Mouse (Mus musculus): ENCODE measurements around the gene Slc46a3.

The Slc46a3 gene

DNA sequence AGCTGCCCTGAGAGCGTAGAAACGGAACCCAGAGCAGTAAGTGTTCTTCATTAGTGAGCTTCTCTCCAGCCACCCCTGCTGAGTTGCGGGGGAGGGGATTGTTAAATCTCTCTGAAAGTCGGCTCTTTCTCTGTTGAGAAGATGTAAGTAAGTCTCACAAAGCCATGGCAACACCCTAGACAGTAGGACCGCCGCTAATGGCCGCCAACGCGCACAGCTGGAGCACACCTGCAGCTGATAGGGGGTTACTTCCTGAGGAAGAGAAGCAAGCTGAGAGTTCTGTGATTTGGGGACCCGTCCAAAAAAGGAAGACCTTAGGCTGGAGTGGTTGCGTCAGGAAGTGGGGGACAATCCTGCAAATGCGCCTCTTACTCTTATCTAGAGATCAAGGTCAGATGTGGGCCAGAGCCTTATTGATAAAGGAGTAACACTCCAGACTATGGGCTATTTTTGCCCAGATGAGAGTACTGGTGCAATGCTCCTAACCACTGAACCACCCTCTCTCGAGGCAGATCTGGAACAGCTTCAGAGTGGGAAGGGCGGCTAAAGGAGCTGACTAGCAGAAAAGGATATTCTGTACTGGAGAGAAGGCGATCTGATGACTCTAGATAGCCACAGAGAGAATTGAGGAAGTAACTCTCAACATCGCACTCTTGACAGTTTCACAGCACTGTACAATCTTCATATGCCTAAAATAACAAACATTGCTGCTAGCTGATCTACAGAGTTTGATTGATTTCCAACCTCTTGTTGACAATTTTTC lies 1.0 kb upstream of the Slc46a3 start:
- DNase-seq = peak; percentile 34 to 51

DNA sequence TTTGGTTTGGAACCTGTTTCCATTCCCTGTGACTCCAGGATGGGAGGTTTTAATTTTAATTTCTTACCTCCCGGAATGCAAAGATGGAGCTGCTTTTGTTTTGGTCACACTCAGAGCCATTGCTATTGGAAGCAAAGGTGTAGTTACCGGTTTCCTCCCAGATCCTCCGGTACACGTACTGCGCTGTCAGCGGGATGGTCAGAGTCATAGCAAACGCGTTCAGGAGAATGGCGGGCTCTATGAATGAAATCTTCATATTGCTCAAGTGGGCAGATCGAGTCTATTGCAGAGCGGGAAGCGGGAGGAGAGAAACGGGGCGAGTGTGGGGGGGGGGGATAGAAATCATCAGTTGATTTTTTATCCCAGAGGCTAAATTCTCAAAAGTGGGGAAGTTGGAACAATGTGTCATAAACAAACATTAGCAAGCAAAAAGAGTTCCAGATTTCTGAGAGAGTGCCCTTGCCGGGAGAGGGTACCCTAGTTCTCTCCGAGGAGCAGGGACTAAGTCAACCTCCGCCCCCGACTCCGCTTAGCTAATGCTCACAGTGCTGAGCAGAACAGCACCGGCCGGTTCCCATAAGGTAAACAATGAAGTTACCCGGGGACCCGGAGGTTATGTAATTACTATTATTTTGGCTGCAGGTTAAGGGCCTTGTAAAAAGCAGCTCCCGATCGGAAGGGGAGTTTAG lies 705 bp downstream of the Slc46a3 start:
- DNase-seq = peak in 1 of 2 experiments; percentile 38

DNA sequence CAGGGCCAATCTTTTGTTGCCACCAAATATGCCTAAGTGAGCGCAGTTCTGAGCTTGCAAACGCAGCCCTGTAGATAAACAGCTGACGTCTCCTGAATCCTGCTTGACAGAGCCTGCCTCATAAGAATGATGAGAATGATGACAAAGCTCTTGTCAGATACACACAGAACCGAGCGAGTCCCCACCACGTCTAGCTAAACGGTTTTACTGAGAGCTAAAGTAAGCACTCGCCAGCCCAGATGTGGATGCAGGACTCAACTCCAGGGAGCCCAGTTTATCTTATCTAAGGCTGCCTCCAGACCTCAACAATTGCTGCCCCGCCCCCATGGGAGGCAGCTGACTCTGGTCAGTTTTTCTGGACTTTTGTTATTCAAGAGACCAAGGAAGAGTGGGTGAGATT lies 1.5 kb downstream of the Slc46a3 start:
- DNase-seq = no peak

DNA sequence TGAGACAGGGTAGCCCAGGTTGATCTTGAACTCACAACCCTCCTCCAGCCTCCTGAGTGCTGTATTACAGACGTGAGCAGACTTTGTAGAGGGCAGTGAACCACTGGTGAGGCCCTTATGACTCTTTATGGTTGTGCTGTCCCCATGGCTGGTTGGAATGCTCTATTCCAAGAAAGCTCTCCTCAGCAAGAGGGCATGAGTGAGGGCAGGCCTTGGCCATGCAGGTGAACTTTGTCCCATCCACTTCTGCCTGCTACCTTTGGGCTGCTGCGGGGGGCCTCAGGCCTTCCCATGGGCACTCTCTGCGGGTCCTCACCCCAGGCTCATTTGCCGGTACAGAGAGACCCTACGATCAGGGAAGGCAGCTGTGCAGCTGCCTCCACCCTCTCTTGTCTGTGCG lies 1.9 kb downstream of the Slc46a3 start:
- DNase-seq = no peak

DNA sequence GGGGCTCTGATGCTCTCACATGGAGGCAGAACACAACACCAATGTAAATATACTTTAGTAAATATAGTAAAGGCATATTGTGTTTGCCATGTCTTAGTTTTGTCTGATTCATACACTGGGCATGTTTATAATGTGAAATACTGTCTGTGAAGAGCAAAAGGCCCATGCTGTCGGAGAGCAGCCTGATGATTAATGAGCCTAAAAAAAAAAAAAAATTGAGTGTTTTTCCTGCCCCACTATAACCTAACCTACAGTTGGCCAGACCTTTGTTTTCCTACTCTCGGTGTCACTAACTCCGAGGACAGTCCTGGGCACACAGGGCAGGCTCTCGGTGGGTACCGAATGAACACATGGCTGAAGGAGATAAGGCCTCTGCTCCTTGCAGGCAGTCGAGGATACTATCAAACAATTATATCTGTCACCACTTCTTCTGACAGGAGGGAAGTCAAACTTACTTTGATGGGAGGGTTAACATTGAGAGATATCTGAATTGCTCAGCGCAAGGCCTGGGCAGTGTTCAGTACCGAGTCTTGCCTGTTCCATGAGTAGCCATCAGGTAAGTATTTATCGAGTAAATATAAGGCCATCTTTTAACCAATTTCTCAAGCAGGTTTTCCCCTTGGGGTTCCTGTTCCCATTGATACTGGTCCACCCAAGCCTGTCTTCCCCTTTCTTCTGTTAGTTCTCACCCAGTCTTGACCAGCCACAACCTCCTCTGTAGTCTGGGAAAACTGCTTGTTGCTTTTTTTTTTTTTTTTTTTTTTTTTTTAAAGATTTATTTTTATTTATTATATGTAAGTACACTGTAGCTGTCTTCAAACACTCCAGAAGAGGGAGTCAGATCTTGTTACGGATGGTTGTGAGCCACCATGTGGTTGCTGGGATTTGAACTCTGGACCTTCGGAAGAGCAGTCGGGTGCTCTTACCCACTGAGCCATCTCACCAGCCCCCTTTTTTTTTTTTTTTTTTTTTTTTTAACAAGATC lies 6.0 kb downstream of the Slc46a3 start:
- no peak for DNase-seq

DNA sequence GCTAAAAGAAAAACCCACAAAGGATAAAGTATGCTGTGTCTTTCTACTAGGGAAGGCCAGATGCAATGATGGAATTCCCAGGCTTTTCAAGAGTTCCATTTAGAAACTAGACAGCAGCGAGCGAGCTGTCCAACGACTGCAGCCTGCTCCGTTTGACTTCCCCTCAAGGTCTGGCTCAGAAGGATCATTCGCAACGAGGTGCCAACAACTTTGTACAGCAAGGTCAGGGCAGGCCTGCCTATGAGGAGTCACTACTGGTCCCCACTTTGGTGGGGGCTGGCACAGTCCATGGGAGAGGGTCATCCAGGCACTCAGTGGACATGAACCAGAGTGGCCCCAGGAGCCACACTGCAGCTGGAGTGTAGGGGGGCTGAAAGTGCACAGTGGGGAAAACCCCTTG lies 11.0 kb downstream of the Slc46a3 start:
- DNase-seq = no peak

DNA sequence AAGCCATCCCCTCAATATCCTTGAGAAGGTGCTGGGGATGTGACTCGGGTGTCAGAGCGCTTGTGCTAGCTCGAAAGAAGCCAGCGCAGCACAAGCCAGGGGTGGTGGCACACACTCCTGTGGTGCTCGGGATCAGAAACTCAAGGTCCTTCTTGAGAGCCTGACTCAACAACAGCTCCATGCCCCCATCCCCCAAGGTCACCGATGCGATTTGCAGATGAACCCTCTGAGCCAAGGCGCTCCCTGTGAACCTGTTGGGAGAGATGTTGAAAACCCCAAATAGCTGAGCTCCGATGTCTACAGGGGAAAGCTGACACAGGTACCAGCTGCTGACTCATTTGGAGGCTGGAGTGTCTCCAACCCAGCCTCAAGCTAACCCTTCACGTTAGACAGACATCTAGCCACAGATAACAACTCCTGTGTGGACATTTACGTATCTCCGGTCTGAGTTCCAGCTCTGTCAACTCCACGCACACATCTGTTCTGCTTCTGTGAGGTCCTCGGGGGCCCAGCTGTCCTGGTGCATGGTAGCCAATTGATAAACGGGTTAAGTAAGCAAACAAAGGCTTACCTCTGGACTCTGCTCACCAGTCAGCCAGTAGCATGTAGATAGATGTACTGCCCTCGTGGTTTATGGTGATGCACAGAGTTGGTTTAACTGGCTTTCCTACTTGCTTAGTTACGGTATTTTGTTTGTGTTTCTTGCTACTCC lies 14.5 kb downstream of the Slc46a3 start:
- DNase-seq = no peak

DNA sequence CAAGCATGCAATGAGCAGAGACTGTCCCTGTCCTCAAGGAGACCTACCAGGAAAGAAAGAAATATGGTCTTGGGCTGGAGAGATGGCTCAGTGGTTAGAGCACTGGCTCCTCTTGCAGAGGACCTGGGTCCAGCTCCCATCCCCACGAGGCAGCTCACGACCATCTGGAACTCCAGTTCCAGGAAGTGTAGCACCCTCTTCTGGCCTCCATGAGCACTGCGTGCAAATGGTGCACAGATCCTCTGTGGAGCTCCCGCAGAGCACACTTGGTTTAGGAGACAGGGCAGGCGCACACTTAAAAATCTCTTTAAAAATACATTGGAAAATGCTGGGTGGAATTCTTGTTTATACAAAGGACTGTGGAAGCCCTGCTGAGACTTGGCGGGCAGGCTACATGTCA lies 17.1 kb downstream of the Slc46a3 start:
- no peak for DNase-seq

DNA sequence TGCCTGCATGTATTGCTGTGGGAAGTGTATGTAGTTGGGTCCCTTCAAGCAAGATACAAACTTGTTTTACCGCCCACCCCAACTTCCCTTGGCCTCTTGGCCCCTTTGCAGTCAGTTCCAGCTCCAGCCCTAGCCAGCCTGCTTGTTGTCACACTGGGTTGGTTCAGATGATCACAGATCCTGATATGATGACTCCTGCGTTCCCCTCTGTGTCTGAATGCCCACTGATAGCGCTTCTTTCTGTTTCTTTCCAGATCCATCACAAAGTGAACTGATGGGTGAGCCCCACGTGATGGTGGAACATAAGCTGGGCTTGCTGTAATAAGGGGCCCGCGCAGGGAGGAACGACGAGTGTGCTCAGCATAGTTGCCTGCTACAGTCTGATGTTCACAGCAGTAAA lies 19.4 kb downstream of the Slc46a3 start:
- no peak for DNase-seq

DNA sequence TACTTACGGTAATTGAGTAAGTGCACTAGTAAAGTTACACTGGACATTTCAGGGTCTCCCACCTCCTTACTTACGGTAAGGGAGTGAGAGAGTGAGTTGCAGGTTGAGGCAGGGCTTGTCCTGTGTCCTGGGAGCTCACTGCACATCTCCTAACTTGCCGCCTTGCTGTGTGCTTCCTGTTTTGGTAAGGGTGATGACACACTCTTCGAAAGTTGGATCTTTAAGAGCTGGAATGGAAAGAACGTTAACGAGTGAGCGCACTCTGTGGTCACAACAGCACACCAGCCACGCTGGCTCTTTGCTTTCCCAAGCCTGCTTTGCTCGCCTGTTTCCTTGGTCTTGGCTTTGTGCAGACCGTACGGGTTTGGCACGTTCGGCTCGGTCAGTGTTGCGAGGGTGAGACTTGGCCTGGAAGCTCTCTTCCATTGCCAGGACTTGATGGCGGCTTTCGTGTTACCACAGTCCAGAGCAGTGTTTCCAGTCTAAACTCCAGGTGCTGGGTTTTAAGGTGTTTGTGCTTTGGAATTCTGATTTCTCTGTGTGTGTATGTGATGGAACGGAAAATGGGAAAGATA lies 20.0 kb downstream of the Slc46a3 start:
- no peak for DNase-seq

DNA sequence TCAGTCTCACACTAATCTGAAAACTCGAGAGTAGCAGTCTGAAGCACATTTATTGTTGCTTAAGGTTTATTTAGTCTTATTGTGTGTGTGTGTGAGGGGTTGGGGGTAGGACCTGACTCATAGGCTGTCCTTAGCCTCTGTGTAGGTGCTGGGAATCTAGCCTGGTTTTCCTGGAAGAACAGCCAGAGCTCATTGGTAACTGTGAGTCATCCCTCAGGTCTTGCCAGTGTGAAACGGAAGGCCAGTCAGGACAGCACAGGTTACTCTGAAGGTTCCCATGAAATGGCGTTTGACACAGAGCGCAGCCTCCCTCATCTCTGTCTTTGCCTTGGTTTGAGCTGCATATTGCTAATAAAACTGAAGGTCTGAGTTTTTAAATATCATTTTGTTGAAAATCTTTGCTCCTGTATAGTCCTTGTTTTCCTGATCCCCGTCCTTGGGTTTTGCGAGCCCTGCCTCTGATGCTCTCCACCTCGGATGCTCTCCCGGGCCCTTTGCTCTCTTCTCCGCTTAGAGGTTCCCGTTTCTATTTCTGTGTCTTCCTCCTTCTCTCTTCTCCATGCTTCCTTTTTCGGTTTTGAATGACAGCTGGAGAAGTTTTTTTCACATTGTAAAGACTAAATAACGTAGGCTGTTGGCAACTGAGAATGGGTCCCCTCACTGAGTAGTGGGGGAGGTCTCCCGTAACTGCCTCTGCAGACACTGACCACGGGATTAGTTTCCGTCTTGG lies 23.4 kb downstream of the Slc46a3 start:
- no peak for DNase-seq

DNA sequence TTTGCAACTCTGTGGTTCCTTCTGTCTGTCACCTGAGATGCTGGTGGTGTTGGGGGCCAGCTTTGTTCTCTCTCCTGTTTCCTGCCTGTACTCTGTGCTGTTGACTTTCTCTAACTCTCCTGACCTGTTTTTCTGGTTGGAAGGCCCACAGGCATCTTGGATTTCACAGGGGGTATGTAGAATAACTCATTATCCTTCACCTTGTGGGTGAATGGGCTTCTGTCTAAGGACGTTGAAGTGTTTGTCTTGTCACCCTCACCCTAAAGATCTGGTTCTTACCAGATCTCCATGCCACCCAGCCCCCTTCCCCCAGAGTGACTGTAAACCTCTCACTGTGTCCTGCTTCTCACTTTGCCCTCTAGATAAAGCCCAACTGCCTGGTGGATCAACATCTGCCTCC lies 24.3 kb downstream of the Slc46a3 start:
- DNase-seq = no peak

DNA sequence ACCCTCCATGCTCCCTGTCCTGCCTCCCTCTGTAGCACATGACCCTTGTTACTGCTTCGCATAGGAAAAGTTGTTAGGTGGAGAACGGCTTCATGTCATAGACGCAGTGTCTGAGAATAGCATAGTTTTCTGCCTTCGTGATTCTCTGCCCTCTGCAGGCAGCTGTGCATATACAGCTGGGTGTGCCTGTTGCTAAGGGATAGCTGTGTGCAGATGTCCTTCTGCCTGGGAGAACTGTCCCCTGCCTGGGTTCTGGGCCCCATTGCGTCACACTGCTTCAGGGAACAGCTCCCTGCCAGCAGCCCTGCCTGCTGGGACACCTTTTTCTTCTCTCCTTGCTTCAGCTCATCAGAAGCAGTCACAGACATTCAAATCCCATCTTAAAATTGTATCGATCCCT lies 25.0 kb downstream of the Slc46a3 start:
- no peak for DNase-seq

DNA sequence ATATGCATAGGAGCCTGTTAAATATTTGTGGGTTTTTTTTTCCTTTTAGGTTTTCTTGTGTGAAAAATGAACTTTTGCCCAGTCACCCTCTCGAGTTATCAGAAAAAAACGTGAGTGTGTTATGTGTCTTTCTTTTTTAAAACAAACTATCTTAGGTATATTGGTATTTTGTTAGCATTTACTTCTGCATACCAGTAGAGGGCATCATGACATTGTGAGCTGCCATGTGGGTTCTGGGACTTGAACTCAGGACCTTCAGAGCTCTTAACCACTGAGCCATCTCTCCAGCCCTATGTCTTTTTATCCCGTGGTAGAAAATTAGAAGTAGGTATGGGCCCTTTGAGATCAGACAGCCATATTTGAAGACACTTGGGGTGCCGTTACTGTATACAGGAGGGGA lies 25.9 kb downstream of the Slc46a3 start:
- no peak for DNase-seq

DNA sequence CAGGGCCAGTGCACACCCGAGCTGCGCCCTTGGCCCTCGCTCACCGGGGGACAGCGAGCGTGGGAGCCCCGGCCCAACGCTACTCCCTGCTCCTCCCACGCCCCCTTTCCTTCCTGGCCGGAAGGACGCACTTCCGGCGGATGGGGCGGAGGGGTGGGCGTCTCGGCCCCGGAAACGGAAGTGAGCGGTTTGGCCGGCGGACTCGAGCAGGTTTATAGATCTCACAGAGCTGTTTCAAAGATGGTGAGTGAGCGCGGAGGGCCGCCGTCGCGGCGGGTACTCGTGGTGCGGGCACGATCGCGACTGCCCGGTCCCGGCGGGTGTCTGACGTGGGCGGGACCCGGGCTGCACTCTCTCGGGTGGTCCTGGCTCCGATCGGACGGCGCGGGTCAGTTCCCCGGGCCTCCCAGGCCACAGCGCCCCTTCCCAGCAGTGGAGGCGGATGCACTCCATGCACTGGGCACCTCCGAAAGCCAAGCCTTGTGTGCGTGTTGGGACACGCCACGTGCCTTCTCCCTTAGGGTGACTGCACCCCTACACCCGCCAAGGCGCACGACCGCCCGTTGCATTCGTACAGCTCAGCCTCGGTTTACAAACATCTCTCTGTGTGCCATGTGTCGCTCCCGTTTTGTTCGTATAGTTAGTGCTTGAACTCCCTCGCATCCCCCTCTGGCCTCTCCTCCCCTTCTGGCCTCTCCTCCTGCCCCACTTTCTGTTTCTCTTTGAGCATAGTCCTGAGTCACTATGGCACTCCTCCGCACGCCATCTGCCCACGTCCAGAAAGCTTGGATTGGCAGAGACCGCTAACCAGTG lies 34.0 kb downstream of the Slc46a3 start, which contains the start of gene Pomp:
Gene Pomp (plus strand): TSS at position 13 of the 813 bp plus-strand sequence.
- DNase-seq = peak; percentile 82 to 85

DNA sequence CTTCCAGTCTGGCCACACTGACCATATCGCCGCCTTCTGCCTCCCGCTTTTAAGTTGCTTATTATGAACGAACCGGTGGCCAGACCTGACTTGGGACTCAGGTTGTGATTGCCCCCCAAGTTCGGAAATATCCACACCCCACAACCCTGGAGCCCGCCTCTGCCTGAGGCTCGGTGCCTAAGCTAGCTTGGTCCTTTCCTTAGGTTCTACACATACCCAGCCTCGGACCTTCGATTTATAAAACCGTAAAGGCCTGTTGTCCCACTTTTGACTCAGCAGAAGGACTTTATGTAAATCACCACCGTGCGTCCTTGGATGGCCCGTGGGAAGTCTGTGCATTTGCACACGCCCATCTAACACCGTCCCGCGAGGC lies 34.6 kb downstream of the Slc46a3 start:
- DNase-seq = no peak

DNA sequence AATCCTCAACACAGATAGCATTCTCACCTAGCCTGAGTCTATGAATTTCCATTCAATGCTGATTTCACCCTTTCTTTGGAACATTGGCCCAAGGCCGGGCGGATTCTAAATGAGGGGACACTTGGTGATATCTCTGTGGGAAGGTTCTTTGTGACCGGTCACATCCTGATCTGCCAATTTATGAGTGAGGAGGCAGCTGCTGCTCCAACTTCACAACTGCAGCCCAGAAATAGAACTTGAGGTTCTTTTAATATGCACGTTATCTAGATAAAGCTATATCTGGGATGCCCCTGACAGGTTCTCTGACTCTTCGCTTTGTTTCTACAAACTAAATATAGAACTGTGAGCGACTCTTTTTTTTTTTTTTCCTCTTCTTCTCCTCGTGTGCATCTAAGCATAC lies 44.4 kb downstream of the Slc46a3 start:
- DNase-seq = no peak

DNA sequence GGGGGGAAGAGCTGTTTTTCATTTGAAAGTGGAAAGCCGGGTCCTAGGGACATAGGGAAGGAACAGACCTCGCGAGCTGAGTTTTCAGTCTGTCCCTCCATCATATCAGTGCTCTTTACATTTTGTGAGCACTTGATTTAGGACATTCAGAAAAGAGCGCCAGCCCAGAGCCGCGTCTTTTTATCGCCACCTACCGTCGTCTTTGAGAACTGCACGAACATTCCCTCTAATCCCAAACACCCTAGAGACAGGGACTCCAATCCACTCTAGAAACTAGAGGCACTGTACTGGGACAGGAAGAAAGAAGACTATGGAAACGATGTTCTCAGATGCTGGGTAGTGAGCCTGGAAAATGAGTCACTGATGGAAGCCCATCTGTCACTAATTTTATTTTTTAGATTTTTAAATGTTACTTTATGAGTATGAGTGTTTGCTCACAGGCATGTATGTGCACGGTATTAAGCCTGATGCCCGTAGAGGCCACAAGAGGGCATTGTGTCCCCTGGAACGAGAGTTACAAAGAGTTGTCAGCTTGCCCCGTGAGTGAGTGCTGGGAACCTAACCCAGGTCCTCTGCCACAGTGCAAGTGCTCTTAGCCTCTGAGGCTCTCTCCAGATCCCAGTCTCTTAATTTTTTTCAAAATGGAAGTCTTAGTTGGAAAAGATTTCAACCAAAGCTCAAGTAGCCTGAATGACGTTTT lies 46.3 kb downstream of the Slc46a3 start:
- peak in 1 of 2 experiments; percentile 57 for DNase-seq

DNA sequence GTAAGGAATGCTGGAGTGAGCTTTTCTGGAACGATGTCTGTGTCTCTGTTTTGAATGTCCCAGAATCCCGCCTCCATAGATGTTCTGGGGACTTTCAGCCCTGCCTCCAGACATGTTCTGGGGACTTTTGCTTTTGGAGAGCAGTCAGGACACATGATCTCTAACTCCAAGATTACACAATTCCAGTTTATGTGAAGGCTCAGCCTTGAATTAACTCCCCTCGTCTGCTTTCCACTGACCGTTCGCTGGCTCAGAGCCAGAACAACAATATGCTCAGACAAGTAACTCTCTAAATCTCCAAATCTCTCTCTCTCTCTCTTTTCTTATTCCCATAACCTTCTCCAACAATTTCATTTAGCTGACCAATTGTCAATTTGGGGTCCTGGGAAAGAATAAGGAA lies 47.3 kb downstream of the Slc46a3 start:
- DNase-seq = no peak

DNA sequence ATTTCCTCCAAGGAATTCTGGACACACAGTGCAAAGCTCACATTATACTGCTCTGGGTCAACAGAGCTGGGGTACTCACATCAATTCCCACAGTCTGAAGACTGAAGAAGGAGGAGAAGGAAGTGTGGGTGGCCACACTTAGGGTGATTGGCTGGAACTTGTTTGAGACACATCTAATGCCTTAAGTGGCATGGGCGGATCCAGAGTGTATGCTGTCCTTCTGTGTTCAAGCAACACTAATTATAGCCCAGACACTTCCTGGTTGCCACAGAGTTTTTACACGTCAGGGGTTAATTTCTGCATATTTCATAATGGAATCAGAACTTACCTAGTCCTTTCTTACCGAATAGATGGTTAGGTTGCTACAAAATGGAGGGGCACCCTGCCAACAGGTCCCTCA lies 49.3 kb downstream of the Slc46a3 start:
- no peak for DNase-seq
